Comparison of ENCODE assay signal across 8 mouse cellular contexts in genomic region chr3:137150414-137151010, GRCm38 (mm10).
DNase-seq lines count a peak whose midpoint lies in the region; ATAC-seq and TF ChIP-seq lines count a peak whose summit lies in the region.

No protein-coding gene starts in this region.

- no peaks in the 10 kb centered on the region for H3K36me3 ChIP-seq in limb, embryonic 14.5 days (ENCODE audit: control insufficient read depth, insufficient read depth, low read length)
- no peaks in the 10 kb centered on the region for H3K36me3 ChIP-seq in limb, embryonic 10.5 days
- H3K36me3 ChIP-seq in kidney, embryonic 15.5 days, result no peaks in the 10 kb centered on the region
- no peaks in the 10 kb centered on the region for H3K36me3 ChIP-seq in lung, embryonic 16.5 days (ENCODE audit: control insufficient read depth, insufficient read depth, low read length)
- H3K36me3 ChIP-seq in forebrain, postnatal 0 days (ENCODE audit: insufficient read depth), result no peaks in the 10 kb centered on the region

- no peak for ATAC-seq in limb, embryonic 14.5 days (ENCODE audit: low FRiP score, low read depth)
- peak; percentile 77 for ATAC-seq in cerebellum, adult (ENCODE audit: insufficient number of reproducible peaks, low FRiP score, low TSS enrichment)
- peak; percentile 60; the same call in 1 of the 2 replicates for ATAC-seq in kidney, embryonic 15.5 days (replicated peaks; ENCODE audit: low FRiP score)
- peak; percentile 94 for ATAC-seq in lung, embryonic 16.5 days (ENCODE audit: low read depth)
- no peak for ATAC-seq in forebrain, postnatal 0 days

- TF ChIP-seq CTCF in forebrain, postnatal 0 days (IDR thresholded peaks at IDR 0.05; ENCODE audit: low read depth), result no peak

- no peaks in the 10 kb centered on the region for H3K9me3 ChIP-seq in limb, embryonic 14.5 days (ENCODE audit: control insufficient read depth, low read length)
- no peaks in the 10 kb centered on the region for H3K9me3 ChIP-seq in limb, embryonic 10.5 days (replicated peaks)
- no peaks in the 10 kb centered on the region for H3K9me3 ChIP-seq in kidney, embryonic 15.5 days (replicated peaks)
- H3K9me3 ChIP-seq in lung, embryonic 16.5 days (ENCODE audit: control insufficient read depth, low read length), result no peaks in the 10 kb centered on the region
- H3K9me3 ChIP-seq in forebrain, postnatal 0 days (ENCODE audit: low read length), result no peaks in the 10 kb centered on the region

- H3K9ac ChIP-seq in limb, embryonic 14.5 days (ENCODE audit: low read depth, low read length, severe bottlenecking), result no peak overlapping the region
- H3K9ac ChIP-seq in kidney, embryonic 15.5 days, result no peak overlapping the region
- H3K9ac ChIP-seq in lung, embryonic 16.5 days (ENCODE audit: low read length), result no peak overlapping the region
- no peak overlapping the region for H3K9ac ChIP-seq in forebrain, postnatal 0 days

- no peak overlapping the region for H3K4me3 ChIP-seq in limb, embryonic 14.5 days (replicated peaks; ENCODE audit: low read length)
- no peak overlapping the region for H3K4me3 ChIP-seq in limb, embryonic 10.5 days
- H3K4me3 ChIP-seq in kidney, embryonic 15.5 days (replicated peaks), result no peak overlapping the region
- H3K4me3 ChIP-seq in lung, embryonic 16.5 days (ENCODE audit: low read length), result no peak overlapping the region
- no peak overlapping the region for H3K4me3 ChIP-seq in forebrain, postnatal 0 days (ENCODE audit: low read depth, low read length)

- peak; percentile 13 for DNase-seq in limb, embryonic 14.5 days (ENCODE audit: low spot score)
- no peak for DNase-seq in limb, embryonic 10.5 days (ENCODE audit: low spot score)
- peak; percentile 72 to 86 for DNase-seq in heart, adult 18-20 months
- DNase-seq in ovary, postnatal 36 days (ENCODE audit: low spot score), result no peak
- DNase-seq in forebrain, postnatal 0 days, result no peak

- H3K4me1 ChIP-seq in limb, embryonic 14.5 days (ENCODE audit: control insufficient read depth, insufficient read depth, low read length), result no peaks in the 10 kb centered on the region
- no peaks in the 10 kb centered on the region for H3K4me1 ChIP-seq in limb, embryonic 10.5 days
- H3K4me1 ChIP-seq in kidney, embryonic 15.5 days, result no peaks in the 10 kb centered on the region
- H3K4me1 ChIP-seq in lung, embryonic 16.5 days (replicated peaks; ENCODE audit: control insufficient read depth, insufficient read depth, low read length), result no peaks in the 10 kb centered on the region
- H3K4me1 ChIP-seq in forebrain, postnatal 0 days (ENCODE audit: insufficient read depth), result 0 out of 2 replicates have a peak, but pooled peaks cover 8% of the 10 kb centered on the region

- TF ChIP-seq POLR2A in limb, embryonic 14.5 days (IDR thresholded peaks at IDR 0.05; ENCODE audit: borderline replicate concordance, extremely low read depth, insufficient read depth, insufficient read length), result no peak

- H3K27ac ChIP-seq in limb, embryonic 14.5 days (replicated peaks; ENCODE audit: low read depth, low read length), result no peak overlapping the region
- H3K27ac ChIP-seq in limb, embryonic 10.5 days, result no peak overlapping the region
- no peak overlapping the region for H3K27ac ChIP-seq in kidney, embryonic 15.5 days
- H3K27ac ChIP-seq in lung, embryonic 16.5 days (ENCODE audit: low read length), result peak overlapping the region; percentile 22; the same call in 1 of the 2 replicates
- no peak overlapping the region for H3K27ac ChIP-seq in forebrain, postnatal 0 days (ENCODE audit: low read depth, low read length)

- WGBS in limb, embryonic 14.5 days, result 89% methylated on average over 14 of the region's 14 CpGs
- WGBS in limb, embryonic 10.5 days, result 84% methylated on average over 14 of the region's 14 CpGs
- WGBS in kidney, embryonic 15.5 days, result 69% methylated on average over 14 of the region's 14 CpGs
- WGBS in lung, embryonic 16.5 days, result 39% methylated on average over 14 of the region's 14 CpGs
- 66% methylated on average over 14 of the region's 14 CpGs for whole genome bisulfite sequencing in forebrain, postnatal 0 days

- H3K27me3 ChIP-seq in limb, embryonic 14.5 days (ENCODE audit: control insufficient read depth, insufficient read depth, low read length), result no peaks in the 10 kb centered on the region
- no peaks in the 10 kb centered on the region for H3K27me3 ChIP-seq in limb, embryonic 10.5 days (ENCODE audit: low read depth, poor library complexity, severe bottlenecking)
- no peaks in the 10 kb centered on the region for H3K27me3 ChIP-seq in kidney, embryonic 15.5 days
- H3K27me3 ChIP-seq in lung, embryonic 16.5 days (ENCODE audit: control insufficient read depth, insufficient read depth, low read depth, low read length), result no peaks in the 10 kb centered on the region
- H3K27me3 ChIP-seq in forebrain, postnatal 0 days (ENCODE audit: insufficient read depth, low read length), result no peaks in the 10 kb centered on the region

- H3K4me2 ChIP-seq in limb, embryonic 14.5 days (replicated peaks; ENCODE audit: low read depth, low read length, severe bottlenecking), result no peak overlapping the region
- H3K4me2 ChIP-seq in kidney, embryonic 15.5 days, result no peak overlapping the region
- H3K4me2 ChIP-seq in lung, embryonic 16.5 days (ENCODE audit: low read depth, low read length), result no peak overlapping the region
- H3K4me2 ChIP-seq in forebrain, postnatal 0 days (ENCODE audit: low read depth), result no peak overlapping the region

Comparison
In these comparisons a context has a peak if more than half of its experiments do, and no peak if none do; other contexts are left out.
1. DNase-seq: peak in limb, embryonic 14.5 days (single experiment) and heart, adult 18-20 months (2 of 2); none in limb, embryonic 10.5 days (single experiment), ovary, postnatal 36 days (single experiment) and forebrain, postnatal 0 days (single experiment).
2. ATAC-seq: peak in cerebellum, adult (single experiment), kidney, embryonic 15.5 days (single experiment) and lung, embryonic 16.5 days (single experiment); none in limb, embryonic 14.5 days (single experiment) and forebrain, postnatal 0 days (single experiment).